Mouse (Mus musculus): ENCODE measurements at regions not wholly inside any gene's neighbourhood (a gene's known extent, or its start where the extent isn't known, plus 50 kb on each side); places are given as distances from the start of the nearest gene placed in this dataset.

DNA sequence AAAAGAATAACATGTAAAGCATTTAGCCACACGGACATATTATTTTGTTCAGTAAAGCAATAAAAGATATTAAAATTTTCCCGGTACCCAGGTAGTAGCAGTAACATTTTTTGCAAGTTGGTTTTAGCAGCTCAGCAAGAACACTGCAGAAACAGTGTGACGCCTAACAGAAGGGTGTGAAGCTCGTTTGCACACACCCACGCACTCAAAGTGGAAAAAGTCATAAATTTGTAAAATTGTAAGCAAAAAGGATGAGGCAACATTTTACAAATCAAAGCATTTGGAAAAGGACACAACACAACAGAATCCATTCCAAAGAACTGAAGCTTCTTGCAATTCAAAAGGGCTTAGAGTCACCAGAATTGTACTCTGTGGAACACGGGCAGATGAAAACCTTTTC lies 1053.6 kb upstream of the Celf2 start:
- peak; percentile 35 for DNase-seq (ENCODE audit: low spot score)

DNA sequence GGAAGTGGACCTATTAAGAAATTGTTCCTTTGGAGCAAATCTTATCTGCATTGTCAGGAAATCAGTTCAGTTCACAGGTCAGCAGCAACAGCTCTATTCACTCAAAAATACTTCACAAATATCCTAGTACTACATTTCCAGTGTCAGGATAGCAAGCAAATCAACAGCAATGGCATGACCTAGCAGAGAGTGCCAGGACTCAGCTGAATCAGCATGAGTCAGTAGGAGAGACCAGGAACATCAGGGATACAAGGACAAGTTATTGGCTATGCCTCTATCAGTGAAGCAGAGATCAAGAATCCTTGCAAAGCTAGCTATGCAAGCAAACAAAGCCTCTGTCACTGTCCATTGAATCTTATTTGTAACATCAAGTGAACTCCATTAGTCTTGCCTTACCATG lies 1036.8 kb upstream of the Celf2 start:
- no peak for DNase-seq (ENCODE audit: low spot score)

DNA sequence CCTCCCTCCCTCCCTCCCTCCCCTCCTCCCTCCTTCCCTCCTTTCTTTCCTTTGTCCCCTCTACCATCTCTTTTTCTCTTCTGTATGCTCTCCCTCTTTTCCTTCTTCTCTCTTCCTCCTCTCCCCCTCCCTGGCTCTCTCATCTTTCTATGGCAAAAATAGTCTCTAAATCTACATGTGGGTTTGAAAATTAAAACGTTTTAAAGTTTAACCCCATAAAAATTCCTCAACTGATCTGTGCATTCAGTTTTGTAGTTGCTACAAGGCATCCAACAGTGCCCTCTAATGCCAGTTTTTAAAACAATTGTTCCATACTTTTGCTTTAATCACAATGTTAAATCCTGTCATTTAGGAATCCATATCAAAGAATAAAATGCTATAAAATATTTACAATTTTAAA lies 1027.5 kb upstream of the Celf2 start:
- peak; percentile 36 for DNase-seq (ENCODE audit: low spot score)

DNA sequence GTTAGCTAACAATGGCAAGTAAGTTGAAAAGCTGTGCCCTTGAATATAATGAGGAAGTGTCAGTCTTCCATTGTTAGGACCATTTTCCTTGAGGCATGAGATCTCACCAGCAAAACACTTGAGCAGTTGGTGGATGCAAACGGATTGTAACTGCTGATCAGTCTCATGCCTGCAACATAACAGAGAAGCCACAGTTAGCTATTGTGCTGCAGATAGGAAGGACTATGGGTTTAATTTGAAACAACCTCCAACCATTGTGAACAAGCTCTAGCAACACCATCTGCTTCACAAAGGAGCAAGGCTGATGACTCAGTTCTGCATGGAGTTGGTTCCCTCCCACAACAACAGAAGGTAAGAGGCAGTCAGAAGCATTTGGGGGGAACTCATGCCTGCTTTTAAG lies 989.1 kb upstream of the Celf2 start:
- peak; percentile 52 for DNase-seq (ENCODE audit: low spot score)

DNA sequence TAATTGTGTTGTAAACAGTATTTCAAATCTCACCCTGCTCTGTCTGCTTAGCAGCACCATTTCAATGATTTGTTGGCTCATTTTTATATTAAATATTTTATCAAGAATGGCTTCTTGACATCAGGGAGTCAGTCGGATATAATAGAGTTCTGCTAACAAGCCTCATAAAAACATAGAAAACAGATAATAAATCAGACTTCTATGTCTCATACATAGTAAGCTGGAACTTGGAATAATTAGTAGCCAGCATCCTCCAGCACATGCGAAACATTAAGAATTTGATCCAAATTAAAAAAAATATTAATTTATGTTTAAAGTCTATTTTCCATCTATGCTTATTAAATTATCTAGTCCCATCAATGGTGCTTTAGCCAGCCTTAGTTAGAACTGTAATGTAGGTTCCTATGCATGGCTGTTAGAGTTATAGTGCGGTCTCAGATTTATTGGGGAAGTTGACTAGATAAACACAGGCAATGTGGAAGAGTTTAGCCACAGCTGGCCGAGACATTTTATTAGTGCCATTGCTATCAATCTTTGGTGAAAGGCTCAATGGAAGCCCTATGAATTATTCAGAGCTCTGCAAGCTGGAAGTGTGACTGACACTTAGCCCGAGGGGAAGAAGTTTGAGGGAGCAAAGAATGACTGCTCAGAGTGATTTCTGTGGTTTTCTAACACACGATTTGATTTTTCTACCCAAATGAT lies 968.6 kb upstream of the Celf2 start:
- DNase-seq (ENCODE audit: low spot score): no peak

DNA sequence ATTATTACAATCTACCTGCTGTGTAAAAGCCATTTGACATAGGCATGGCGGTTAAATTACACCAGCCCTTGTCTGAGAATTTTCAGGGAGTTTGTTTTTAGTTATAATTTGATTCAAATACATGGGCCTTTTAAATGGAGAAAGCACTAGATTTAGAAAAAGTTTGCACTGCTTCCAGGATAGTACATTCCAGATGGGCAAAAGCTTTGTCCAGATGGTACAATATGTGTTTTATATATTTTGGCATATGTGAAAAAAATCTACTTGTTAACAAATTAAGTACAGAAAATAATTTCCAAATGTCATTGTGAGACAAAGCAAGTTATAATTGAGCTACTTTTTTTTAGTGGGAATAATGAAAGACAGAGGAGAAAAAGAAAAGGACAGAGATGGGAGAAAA lies 961.2 kb upstream of the Celf2 start:
- peak; percentile 36 for DNase-seq (ENCODE audit: low spot score)

DNA sequence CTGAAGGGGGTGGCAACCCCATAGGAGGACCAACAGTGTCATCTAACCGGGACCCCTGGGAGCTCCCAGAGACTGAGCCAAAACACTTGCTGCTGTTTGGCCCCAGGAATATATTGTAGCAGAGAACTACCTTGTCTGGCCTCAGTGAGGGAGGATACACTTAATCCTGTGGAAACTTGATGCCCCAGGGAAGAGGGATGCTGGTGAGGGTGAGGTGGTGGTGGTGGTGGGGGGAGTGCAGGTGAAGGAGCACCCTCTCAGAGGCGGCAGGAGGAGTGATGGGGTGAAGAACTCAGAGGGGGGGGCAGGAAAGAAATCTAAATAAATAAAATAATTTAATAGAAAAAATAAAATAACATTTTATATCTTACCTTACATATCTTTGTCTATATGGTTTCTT lies 959.6 kb upstream of the Celf2 start:
- no peak for DNase-seq (ENCODE audit: low spot score)

DNA sequence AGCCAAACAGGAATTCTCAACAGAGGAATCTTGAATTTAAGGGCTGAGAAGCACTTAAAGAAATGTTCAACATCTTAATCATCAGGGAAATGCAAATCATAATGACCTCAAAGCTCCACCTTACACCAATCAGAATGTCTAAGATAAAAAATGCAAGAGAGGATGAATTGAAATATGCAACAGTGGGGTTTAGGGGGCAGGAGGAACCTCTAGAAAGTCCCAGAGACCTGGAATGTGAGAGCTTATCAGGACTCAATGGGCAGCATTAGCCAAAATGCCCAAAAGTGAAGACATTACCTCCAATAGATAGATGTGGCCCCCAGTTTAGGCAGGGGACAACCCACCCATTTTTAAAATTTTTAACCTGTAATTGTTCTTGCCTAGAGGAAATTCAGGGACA lies 959.0 kb upstream of the Celf2 start:
- DNase-seq (ENCODE audit: low spot score): no peak

DNA sequence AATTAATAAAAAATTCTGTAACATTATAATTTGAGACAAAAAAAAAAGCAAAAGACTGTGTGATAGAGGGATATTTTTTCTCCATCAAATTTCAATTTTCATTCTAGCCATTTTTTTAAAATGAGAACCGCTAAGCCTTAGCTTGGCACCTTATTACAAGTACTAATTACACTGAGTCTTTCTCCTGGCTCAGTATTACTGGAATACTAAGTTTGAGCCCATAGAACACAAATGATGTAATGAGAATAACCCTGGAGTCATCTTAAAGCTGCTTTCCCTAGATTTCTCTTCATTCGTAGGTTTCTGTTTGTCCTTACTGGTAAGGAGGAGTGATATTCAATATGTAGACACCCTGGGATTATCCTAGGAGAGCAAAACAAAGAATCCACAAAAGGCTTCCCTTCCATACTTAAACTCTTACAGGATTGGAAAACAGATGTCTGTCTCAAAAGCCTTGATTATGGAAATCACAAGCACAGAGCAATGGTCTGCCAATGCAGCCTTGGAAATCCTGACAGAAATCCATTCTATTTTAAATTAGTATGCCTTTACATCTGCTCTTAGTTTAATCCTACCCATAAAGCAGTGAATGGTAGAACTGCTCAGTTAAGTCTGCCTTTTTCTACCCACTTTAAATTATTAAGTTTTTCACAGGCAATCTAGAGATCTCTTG lies 958.3 kb upstream of the Celf2 start:
- DNase-seq (ENCODE audit: low spot score): no peak

DNA sequence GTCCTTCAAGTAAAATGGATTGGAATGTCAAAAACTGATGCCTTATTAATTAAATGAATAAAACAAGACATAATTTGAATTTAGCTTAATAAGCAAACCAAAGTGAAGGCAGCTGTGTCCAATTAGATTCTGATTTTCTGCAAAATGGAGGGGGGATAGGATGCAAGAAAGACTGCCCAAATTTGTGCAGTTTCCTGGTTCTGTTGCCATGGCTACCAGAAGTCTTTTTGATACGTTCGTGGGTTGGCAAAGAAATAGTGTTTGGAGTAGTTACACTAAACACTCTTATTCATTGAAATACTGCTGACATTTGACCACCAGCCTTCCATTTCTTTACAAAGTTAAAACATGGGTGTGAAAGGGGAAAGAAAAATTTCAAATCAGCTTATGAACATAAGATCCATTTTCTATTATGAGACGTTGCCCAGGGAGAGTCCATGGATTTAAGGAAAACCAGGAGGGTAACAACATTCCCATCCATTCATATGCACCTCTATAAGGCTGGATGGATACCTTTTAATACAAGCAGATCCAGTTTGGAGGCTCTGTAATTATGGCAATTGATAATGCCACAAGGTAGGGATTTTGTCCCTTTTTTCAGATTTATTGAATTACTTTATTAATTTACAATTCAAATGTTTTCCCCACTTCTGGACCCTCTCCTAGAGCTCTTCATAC lies 943.3 kb upstream of the Celf2 start:
- no peak for DNase-seq (ENCODE audit: low spot score)

DNA sequence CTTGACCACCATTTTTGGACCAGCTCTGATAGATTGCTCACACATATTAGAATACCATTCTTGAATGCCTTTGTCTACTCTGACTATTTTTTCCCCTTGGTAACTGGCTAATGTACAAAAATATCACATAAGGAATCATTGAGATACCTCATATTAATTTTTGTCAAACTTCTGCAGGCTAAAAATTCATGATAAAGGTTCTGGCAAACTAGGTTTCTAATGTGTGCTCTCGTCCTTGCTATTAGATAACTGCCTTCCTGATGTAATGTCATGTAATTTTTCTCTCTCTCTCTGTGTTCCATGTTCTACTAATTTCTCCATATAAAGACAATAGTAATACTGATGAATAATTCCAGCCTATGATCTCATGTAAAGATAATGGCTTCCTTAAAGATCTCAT lies 931.9 kb upstream of the Celf2 start:
- no peak for DNase-seq (ENCODE audit: low spot score)

DNA sequence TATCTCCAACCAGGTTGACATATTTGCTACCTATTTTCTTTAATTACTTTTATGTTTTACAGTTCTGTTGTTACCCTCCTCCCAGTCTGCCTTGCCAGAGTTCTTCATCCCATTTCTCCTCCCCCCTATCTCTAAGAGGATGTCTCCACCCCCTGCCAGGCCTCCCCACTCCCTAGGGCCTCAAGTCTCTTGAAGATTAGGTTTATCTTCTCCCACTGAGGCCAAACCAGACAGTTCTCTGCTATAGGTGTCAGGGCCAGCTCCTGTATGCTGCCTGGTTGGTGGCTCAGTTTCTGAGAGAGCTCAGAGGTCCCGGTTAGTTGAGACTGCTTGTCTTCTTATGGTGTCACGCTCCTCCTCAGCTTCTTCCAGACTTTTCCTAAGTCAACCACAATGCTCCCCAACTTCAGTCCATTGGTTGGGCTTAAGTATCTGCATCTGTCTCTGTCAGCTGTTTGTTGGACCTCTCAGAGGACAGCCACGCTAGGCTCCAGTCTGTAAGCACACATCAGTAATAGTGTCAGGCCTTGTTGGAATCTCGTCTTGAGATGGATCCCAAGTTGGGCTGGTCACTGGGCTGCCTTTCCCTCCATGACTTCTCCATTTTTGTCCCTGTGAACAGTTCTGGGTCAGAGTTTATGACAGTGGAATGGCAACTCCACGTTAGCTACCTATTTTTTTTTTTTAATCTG lies 920.4 kb upstream of the Celf2 start:
- DNase-seq (ENCODE audit: low spot score): no peak

DNA sequence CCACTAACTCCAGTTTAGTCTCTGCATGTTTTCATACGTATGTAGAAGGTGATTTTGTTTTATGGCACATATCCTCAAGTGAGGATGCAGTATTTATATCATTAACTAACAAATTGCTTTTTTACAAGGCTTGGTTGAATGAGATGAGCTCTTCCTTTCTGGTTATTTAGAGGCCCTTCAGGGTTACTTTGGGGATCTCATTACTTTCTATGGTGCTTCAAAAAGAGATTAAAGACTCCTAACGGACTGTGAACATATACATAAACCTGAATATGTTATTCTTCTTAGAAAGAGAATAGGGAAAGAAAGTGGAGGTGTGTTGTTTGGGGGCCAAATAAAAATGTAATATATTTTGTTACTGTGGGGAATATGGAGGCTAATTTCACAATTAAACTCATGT lies 918.8 kb upstream of the Celf2 start:
- DNase-seq (ENCODE audit: low spot score): no peak

DNA sequence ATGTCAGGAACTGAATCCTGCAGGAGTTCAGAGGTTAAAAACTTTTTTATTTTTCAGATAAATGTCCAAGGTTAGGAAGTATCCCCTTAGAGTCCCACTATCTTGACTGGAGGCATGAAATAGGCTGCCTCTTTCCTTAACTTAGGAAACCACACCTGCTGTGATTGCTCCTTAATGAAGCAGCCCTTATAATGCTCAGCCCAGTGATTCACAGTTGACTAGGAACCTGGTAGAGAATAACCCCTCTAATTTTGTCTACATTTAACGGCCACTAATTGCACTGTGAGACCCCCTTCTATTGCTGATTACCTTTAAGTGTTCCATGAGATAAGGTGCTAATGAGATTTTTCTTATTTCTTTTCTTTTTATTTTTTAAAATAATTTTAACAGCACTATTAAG lies 918.4 kb upstream of the Celf2 start:
- DNase-seq (ENCODE audit: low spot score): no peak

DNA sequence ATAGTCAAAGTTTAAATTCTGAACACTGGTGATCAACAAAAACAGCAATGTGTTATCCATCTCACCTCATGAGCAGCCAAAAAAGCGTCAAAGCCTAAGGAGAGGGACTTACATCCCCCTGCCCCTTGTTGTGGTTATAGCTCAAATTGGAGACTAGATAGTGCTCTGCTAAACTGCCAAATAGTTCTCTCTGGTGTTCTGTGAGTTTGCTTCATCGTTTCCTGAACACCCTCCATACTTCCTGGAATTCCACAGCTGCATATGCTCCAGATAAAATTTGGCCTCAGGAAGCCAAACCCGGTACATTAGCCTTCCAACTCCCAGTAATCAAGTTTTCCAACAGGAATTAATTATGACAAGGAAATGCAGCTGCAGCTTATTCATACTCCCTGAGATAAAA lies 906.6 kb upstream of the Celf2 start:
- no peak for DNase-seq (ENCODE audit: low spot score)

DNA sequence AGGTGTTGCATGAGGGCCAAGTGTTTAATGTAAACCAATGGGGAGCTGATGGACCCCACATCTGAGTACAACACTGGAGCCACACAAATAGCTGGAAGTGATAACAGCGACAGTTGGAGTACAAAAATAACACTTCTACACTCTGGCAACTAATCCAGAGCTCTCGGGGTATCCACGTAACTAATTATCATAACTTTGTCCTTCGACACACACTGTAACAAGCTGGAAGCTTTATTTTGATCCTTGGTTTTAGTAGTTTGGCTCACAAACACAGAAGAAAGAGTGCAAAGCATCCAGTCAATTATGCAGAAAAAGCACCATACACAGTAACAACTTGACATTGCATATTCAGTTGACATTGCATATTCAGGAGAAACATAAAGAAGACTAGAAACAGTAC lies 884.8 kb upstream of the Celf2 start:
- DNase-seq (ENCODE audit: low spot score): no peak

DNA sequence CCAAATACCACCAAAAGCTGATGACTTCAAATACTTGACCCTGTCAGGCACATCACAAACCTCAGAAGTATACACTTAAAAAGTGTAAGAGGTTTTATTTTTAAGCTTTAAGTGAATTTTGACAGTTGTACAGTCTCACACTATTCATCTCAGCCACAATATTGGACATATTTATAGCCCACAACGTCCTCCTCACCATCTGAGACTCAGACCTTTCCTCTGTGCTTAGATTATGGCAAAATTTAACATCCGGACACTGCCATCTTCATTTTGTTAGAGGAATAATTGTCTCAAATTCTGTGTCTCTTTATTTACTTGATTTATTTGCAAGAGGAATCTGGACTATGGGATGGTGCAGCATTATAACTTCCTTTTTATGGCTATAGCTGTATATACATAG lies 880.2 kb upstream of the Celf2 start:
- no peak for DNase-seq (ENCODE audit: low spot score)

DNA sequence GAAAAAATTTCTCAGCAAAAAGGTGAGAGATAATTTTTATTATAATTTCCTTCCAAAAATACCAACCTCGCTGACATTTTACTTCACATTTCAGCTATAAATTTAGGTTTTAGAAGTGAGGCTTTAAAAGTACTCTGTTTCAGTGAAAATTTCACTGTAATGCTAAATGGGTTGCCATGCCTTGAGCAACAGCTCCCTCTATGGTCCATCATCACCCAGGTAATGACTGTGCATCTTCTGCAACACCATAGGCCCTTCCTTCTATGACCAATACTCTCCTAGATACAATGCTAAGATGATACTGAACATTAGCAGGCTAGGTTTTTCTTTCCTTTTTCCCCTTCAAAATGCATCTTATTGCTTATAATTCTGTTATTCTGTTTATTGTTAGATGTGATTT lies 870.9 kb upstream of the Celf2 start:
- DNase-seq (ENCODE audit: low spot score): peak; percentile 76

DNA sequence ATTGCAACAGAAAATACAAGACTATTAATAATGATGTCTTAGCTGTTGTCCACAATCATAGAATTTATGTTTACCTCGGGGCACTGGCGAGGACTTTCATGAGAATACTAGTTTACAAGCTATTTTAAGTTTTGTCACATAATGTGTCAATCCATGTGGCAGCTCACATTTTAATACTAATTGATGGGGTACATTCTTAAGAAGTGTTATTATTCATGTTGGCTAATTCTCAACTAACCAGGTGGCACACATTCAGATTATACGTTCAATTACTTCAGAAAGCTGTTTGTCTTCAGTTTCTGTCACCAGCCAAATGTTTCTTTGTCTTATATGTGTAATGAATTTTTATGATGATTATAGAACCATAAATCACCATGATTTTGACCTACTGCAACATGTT lies 870.2 kb upstream of the Celf2 start:
- no peak for DNase-seq (ENCODE audit: low spot score)

DNA sequence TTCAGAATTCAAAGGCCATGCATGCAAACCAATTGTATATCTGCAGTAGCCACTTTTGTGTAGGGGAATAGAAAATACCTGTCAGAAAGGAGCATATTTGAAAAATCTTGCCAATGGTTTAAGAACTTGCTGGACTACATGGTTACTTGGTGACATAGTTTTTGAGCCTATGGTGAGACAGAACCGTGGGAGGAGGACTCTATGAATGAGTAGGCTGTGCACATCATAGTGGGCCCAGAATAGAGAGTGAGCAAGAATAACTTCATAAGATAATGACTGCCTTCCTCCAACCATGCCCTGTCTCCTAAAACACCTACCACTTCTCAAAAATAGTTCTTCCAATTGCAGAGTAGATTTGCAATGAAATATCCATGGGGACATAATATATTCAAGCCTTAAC lies 838.5 kb upstream of the Celf2 start:
- no peak for DNase-seq (ENCODE audit: low spot score)

DNA sequence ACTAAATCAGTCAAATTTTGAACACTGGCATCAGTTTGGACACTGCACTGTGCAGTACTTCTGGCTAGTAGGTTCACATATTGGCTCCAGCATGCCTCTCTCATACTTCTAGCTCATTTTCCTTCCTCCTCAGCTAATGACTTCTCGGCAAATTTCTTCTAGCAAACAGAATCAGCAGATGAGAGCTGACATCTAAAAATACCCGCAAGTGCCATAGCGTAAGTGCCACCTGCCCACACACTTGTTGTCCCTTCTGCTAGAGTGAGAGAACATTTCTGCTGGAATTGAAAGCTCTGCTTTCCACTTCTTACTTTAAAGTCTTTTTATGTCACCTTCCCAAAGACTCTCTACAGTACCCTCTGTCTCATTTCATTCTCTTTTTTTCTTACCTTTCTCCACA lies 835.4 kb upstream of the Celf2 start:
- DNase-seq (ENCODE audit: low spot score): peak; percentile 77

DNA sequence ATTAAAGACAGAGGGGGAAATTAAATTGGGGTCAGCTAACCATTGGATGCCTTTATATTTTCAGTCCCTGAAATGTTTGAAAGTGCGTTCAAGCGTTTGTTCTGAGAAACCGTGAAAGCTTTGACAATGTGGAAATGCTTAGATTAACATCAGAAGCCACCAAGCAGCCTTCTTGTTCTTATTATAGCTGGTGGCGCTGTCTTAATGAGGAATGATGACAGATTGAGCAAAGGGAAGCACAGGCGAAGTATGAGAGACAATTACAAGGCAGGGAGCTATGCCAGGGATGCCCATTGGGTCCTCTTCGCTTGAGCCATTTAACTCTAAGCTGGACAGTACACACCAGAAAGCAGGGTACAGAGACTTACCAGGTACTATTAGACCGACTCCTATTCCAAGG lies 828.9 kb upstream of the Celf2 start:
- peak; percentile 39 for DNase-seq (ENCODE audit: low spot score)

DNA sequence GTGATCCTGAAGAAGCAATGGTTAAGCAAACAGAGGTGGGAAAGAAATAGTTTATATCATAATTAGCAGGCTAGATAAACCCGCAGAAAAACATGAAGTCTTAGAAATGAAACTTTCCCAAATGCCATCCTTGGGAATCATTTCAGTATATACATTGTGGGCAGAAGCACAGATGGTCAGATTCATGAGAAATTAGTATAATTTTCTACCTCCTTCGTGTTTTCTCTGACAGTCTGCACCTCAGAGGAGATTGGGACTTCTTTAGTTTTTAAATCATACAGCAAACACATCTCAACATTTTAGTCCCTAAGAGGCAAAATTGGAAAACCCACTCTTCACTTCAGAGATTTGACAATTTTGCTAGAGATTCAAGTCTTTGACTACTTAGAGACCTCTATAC lies 786.6 kb upstream of the Celf2 start:
- no peak for DNase-seq (ENCODE audit: low spot score)
